ENCODE assay signal across 8 mouse cellular contexts in the genomic region with DNA sequence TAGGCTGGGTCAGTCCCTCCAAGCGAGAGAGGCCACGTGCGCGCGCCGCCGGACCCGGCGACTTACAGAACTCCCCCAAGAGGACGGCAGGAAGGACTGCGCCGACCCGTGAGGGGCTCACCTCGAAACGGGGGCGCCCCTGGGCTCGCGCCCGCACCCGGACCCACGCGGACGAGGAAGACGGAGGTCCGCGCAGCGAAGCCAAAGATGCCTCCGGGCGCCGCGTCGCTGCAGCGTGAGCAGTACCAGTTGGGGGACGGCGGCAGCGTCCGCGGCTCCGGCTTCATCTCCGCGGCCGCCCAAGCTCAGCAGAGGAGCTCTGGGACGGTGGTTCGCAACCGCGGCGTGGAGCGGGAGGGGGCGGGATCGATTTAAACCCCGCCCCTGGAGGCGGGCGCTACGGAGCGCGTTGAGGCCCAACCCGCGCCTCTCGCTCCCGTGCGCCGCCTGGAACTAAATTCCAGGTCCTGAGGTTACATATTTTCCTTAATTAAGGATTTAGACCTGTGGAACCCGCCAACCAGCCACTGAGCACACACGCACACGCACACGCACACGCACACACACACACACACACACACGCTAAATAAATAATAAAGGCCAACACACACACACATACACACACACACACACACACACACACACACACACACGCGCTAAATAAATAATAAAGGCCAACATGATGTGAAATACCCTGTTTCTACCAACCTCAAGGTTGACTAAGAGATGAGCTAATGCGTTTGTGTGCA. TPM values are rescaled to one million over a fixed set of nuclear protein-coding genes. Genes with fewer than 3 reads are reported as not detected.
A peak's percentile ranks its signal among the peaks of the same experiment; 100 is the strongest.
DNase-seq lines count a peak whose midpoint lies in the region; ATAC-seq lines count a peak whose summit lies in the region.

A gene (minus strand): TSS at position 373 of the 749 bp plus-strand sequence.

- H3K4me2 ChIP-seq in intestine, embryonic 14.5 days (ENCODE audit: low read length), result peak within 1 kb of the TSS; percentile 63

- DNase-seq in adrenal gland, adult 18-20 months (ENCODE audit: low spot score in 2 of 2), result peak; percentile 90 to 91
- peak; percentile 88 for DNase-seq in embryo, embryonic 10.5 days (ENCODE audit: low spot score)
- peak; percentile 84 for DNase-seq in gastrocnemius, postnatal 14 days
- peak; percentile 93 for DNase-seq in intestine, embryonic 14.5 days (ENCODE audit: low spot score)
- peak; percentile 80 to 88 for DNase-seq in left cerebral cortex, postnatal 14 days (ENCODE audit: low spot score in 2 of 2)
- peak; percentile 86 for DNase-seq in right cerebral cortex, postnatal 14 days
- DNase-seq in urinary bladder, postnatal 25 days (ENCODE audit: low spot score), result peak; percentile 83

- intact Hi-C loops in gastrocnemius, postnatal 14 days (cut with DNase I; ENCODE audit: low total_unique reads), result loop anchor here (10.0 kb wide), 1 partner anchor 64 kb away; a partner anchor contains a TSS
- intact Hi-C loops in left cerebral cortex, postnatal 14 days (cut with DNase I), result no loop called here

- peak within 1 kb of the TSS; percentile 71 for H3K27ac ChIP-seq in intestine, embryonic 14.5 days (ENCODE audit: low read depth)

- no peaks in the 10 kb centered on the region for H3K27me3 ChIP-seq in intestine, embryonic 14.5 days (replicated peaks; ENCODE audit: control insufficient read depth, insufficient read depth, low read length)

- peak within 1 kb of the TSS; percentile 83 for H3K9ac ChIP-seq in intestine, embryonic 14.5 days (ENCODE audit: low read length)

- peaks cover 18% of the 10 kb centered on the region for H3K4me1 ChIP-seq in intestine, embryonic 14.5 days (replicated peaks; ENCODE audit: control insufficient read depth, insufficient read depth, low read length)

- under 1% methylated on average over 61 of the region's 71 CpGs for WGBS in intestine, embryonic 14.5 days

- H3K9me3 ChIP-seq in intestine, embryonic 14.5 days (ENCODE audit: control insufficient read depth, low read length), result peaks cover 4% of the 10 kb centered on the region; the same call in 1 of the 2 replicates

- H3K4me3 ChIP-seq in intestine, embryonic 14.5 days (ENCODE audit: low read depth, low read length), result peak within 1 kb of the TSS; percentile 96

- peak; percentile 79 for ATAC-seq in intestine, embryonic 14.5 days (replicated peaks; ENCODE audit: low FRiP score, low TSS enrichment, low read depth)
- peak; percentile 76 for ATAC-seq in megakaryocyte-erythroid progenitor cell, adult 5-6 weeks (replicated peaks; ENCODE audit: low FRiP score, low TSS enrichment, poor library complexity, severe bottlenecking)

- peaks cover 36% of the 10 kb centered on the region for H3K36me3 ChIP-seq in intestine, embryonic 14.5 days (ENCODE audit: control insufficient read depth, insufficient read depth, low read length)

RNA-seq across cellular contexts. Expression of the gene that starts here (rescaled TPM):
- total RNA-seq in adrenal gland, adult 18-20 months (2021), result 10 to 100 TPM; 22.2 to 22.9 TPM
- 10 to 100 TPM in 1 of 2 experiments, 1 to 10 TPM in 1; 9.5 to 10.8 TPM for total RNA-seq in gastrocnemius, postnatal 14 days (2021)
- polyA plus RNA-seq in intestine, embryonic 14.5 days (2014; fragmentation: Nextera tagmentation; extraction: Ambion mirVana), result 27.7 and 28.6 TPM in 2 replicates
- total RNA-seq in left cerebral cortex, postnatal 14 days (2021), result 10 to 100 TPM; 16.0 to 18.0 TPM
- total RNA-seq in megakaryocyte-erythroid progenitor cell, adult 5-6 weeks (2014; fragmentation: Nextera tagmentation), result 43.2 and 51.7 TPM in 2 replicates
- 43.4 and 57.0 TPM in 2 replicates for total RNA-seq in megakaryocyte-erythroid progenitor cell, adult 5-6 weeks (2017)

Comparison
In these comparisons a context has a peak if more than half of its experiments do, and no peak if none do; other contexts are left out.
1. Peak in every context shown above with its lines: DNase-seq, ATAC-seq, H3K4me3 ChIP-seq and H3K27ac ChIP-seq.